Mouse (Mus musculus): ENCODE measurements around the gene Ola1. TPM values are rescaled to one million over a fixed set of nuclear protein-coding genes. Genes with fewer than 3 reads are reported as not detected.
A peak's percentile ranks its signal among the peaks of the same experiment; 100 is the strongest.

Ola1 gene
- total and polyA plus RNA-seq, 2 experiments from 2014 or later = 33.3 to 66.2 TPM

DNA sequence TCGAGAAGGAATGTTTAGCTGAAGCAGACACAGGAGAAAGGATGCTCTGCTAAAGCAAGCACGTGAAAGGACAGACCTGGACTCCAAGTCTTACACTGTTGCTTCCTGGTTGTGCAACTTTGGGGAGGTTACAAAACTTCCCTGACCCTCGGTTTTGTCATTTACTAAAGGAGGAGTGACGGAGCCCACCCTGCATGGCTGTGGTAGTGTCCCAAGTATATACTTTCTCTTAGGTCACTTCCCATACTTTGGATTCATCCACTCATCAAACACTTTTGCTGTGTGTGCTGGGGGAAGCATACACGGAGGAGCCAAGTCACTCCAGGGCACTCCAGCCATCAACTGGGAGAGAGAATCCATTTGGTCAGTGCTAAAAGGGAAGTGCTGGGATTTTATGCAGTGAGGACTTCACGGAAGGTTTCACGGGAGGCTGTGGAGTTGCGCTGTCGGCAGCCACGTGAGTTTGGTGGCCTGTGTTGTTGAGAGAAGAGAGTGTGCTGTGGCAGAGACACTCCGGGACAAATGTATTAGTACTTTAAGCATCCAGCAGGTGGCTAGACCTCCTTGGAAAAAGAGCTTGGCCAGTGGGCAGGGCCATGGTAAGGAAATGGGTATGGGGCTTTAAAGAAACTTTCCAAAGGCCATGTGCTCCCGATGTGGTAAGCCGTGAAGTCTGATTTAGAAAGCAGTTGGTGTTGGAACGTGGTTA, 154.7 kb downstream of the Ola1 start:
- 67% methylated on average over 14 of the region's 14 CpGs for WGBS
- Histone ChIP-seq H3K27me3 (ENCODE audit: control insufficient read depth, insufficient read depth, low read length) (0 out of 2 replicates have a peak, but pooled peaks cover 4% of the 10 kb centered on the region), H3K4me2 (ENCODE audit: low read depth, low read length) (no peak overlapping the region), H3K9me3 (replicated peaks; ENCODE audit: control insufficient read depth, low read length) (no peaks in the 10 kb centered on the region), H3K4me1 (ENCODE audit: control insufficient read depth, insufficient read depth) (peaks cover 12% of the 10 kb centered on the region; the same call in 1 of the 2 replicates), H3K27ac (ENCODE audit: low read depth) (no peak overlapping the region), H3K36me3 (replicated peaks; ENCODE audit: control insufficient read depth, insufficient read depth, low read length) (no peaks in the 10 kb centered on the region), H3K4me3 (ENCODE audit: low read depth, low read length) (no peak overlapping the region), H3K9ac (replicated peaks; ENCODE audit: low read depth, low read length) (no peak overlapping the region)
- TF ChIP-seq EP300 (IDR thresholded peaks at IDR 0.05; ENCODE audit: low read depth) (no peak), CTCF (IDR thresholded peaks at IDR 0.05; ENCODE audit: low read depth) (peak; percentile 21; the same call in 1 of the 2 replicates)
- DNase-seq (ENCODE audit: low spot score) (no peak), ATAC-seq (ENCODE audit: insufficient read depth, low read depth) (no peak)

GRCm38 (mm10) chr2:73060259-73060585, 158.5 kb downstream of the Ola1 start:
- H3K27ac ChIP-seq (ENCODE audit: low read depth) = peak overlapping the region; percentile 52; the same call in 1 of the 2 replicates
- no peaks in the 10 kb centered on the region for H3K36me3 ChIP-seq (replicated peaks; ENCODE audit: control insufficient read depth, insufficient read depth, low read length)
- no peak overlapping the region for H3K4me3 ChIP-seq (ENCODE audit: low read depth, low read length)
- WGBS = 56% methylated on average over 6 of the region's 6 CpGs
- peak overlapping the region; percentile 35; the same call in 1 of the 2 replicates for H3K4me2 ChIP-seq (ENCODE audit: low read depth, low read length)
- ATAC-seq (ENCODE audit: insufficient read depth, low read depth) (no peak), DNase-seq (ENCODE audit: low spot score) (no peak)
- H3K4me1 ChIP-seq (ENCODE audit: control insufficient read depth, insufficient read depth) = 0 out of 2 replicates have a peak, but pooled peaks cover 6% of the 10 kb centered on the region
- no peak overlapping the region for H3K9ac ChIP-seq (replicated peaks; ENCODE audit: low read depth, low read length)
- H3K9me3 ChIP-seq (replicated peaks; ENCODE audit: control insufficient read depth, low read length) = no peaks in the 10 kb centered on the region
- TF ChIP-seq CTCF (IDR thresholded peaks at IDR 0.05; ENCODE audit: low read depth) (no peak), EP300 (IDR thresholded peaks at IDR 0.05; ENCODE audit: low read depth) (no peak)
- no peaks in the 10 kb centered on the region for H3K27me3 ChIP-seq (ENCODE audit: control insufficient read depth, insufficient read depth, low read length)

DNA sequence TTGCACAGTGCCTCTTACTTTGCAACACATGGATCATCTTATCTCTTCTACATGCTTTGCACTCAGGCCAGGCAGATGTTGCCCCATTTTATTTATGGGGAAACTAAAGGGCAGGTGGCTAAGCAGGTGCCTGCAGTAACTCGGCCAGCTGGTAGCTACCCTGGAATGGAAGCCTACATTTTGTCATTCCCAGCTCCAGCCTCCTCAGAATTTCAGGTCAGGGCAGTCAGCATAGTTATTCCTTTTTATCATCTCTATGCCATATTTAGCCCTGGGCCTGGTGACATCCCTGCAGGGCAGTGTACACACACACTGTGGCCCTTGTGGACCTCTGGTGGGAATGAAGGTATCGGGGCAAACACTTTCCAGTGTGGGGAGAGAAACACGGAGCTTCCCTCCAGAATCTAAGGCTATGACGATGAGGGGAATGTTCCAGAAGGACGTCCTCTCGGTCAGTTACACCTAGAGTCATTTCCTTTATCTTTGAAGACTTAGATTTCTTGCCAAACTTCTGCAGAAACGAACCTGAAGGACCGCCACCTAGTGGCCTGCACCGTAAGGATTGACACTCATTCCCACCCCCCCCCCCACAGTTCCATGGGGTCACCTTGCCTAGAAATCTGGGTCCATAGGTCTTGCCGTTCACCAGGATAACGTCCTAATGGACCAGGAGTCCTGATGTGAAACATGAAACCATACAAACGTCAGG, 159.0 kb downstream of the Ola1 start:
- peak; percentile 51 for TF ChIP-seq CTCF (IDR thresholded peaks at IDR 0.05; ENCODE audit: low read depth)
- TF ChIP-seq EP300 (IDR thresholded peaks at IDR 0.05; ENCODE audit: low read depth) = peak; percentile 36; the same call in 1 of the 2 replicates
- Histone ChIP-seq H3K9ac (replicated peaks; ENCODE audit: low read depth, low read length) (no peak overlapping the region), H3K27me3 (ENCODE audit: control insufficient read depth, insufficient read depth, low read length) (no peaks in the 10 kb centered on the region), H3K4me3 (ENCODE audit: low read depth, low read length) (no peak overlapping the region), H3K9me3 (replicated peaks; ENCODE audit: control insufficient read depth, low read length) (no peaks in the 10 kb centered on the region), H3K27ac (ENCODE audit: low read depth) (peak overlapping the region; percentile 52; the same call in 1 of the 2 replicates), H3K36me3 (replicated peaks; ENCODE audit: control insufficient read depth, insufficient read depth, low read length) (no peaks in the 10 kb centered on the region), H3K4me2 (ENCODE audit: low read depth, low read length) (peak overlapping the region; percentile 35), H3K4me1 (ENCODE audit: control insufficient read depth, insufficient read depth) (0 out of 2 replicates have a peak, but pooled peaks cover 6% of the 10 kb centered on the region)
- DNase-seq (ENCODE audit: low spot score) (peak; percentile 75), ATAC-seq (ENCODE audit: insufficient read depth, low read depth) (peak; percentile 74)
- 12% methylated on average over 12 of the region's 12 CpGs for WGBS

GRCm38 (mm10) chr2:73058344-73058743, 160.4 kb downstream of the Ola1 start:
- Histone ChIP-seq H3K27me3 (ENCODE audit: control insufficient read depth, insufficient read depth, low read length) (no peaks in the 10 kb centered on the region), H3K36me3 (replicated peaks; ENCODE audit: control insufficient read depth, insufficient read depth, low read length) (no peaks in the 10 kb centered on the region), H3K4me3 (ENCODE audit: low read depth, low read length) (no peak overlapping the region), H3K4me1 (ENCODE audit: control insufficient read depth, insufficient read depth) (0 out of 2 replicates have a peak, but pooled peaks cover 6% of the 10 kb centered on the region), H3K27ac (ENCODE audit: low read depth) (no peak overlapping the region), H3K9ac (replicated peaks; ENCODE audit: low read depth, low read length) (no peak overlapping the region), H3K4me2 (ENCODE audit: low read depth, low read length) (no peak overlapping the region), H3K9me3 (replicated peaks; ENCODE audit: control insufficient read depth, low read length) (no peaks in the 10 kb centered on the region)
- TF ChIP-seq CTCF (IDR thresholded peaks at IDR 0.05; ENCODE audit: low read depth) (no peak), EP300 (IDR thresholded peaks at IDR 0.05; ENCODE audit: low read depth) (no peak)
- DNase-seq (ENCODE audit: low spot score) = no peak
- WGBS = 90% methylated on average over 1 of the region's 1 CpGs
- no peak for ATAC-seq (ENCODE audit: insufficient read depth, low read depth)

- no peak overlapping the region for H3K27ac ChIP-seq (ENCODE audit: low read depth)
- 0 out of 2 replicates have a peak, but pooled peaks cover 6% of the 10 kb centered on the region for H3K4me1 ChIP-seq (ENCODE audit: control insufficient read depth, insufficient read depth)
- DNase-seq (ENCODE audit: low spot score) = no peak
- H3K9me3 ChIP-seq (replicated peaks; ENCODE audit: control insufficient read depth, low read length) = no peaks in the 10 kb centered on the region
- no peaks in the 10 kb centered on the region for H3K36me3 ChIP-seq (replicated peaks; ENCODE audit: control insufficient read depth, insufficient read depth, low read length)
- no peak for TF ChIP-seq EP300 (IDR thresholded peaks at IDR 0.05; ENCODE audit: low read depth)
- no peak for TF ChIP-seq CTCF (IDR thresholded peaks at IDR 0.05; ENCODE audit: low read depth)
- H3K9ac ChIP-seq (replicated peaks; ENCODE audit: low read depth, low read length) = no peak overlapping the region
- no peak for ATAC-seq (ENCODE audit: insufficient read depth, low read depth)
- H3K4me3 ChIP-seq (ENCODE audit: low read depth, low read length) = no peak overlapping the region
- 85% methylated on average over 2 of the region's 2 CpGs for WGBS
- no peak overlapping the region for H3K4me2 ChIP-seq (ENCODE audit: low read depth, low read length)
- H3K27me3 ChIP-seq (ENCODE audit: control insufficient read depth, insufficient read depth, low read length) = no peaks in the 10 kb centered on the region
Observed at GRCm38 (mm10) chr2:73057589-73057988, 161.1 kb downstream of the Ola1 start.

All from heart, postnatal 0 days (tissue).